Mouse (Mus musculus): ENCODE results near the gene Sik3. TPM values are rescaled to one million over a fixed set of nuclear protein-coding genes. Genes with fewer than 3 reads are reported as not detected.

The Sik3 gene
- 32.0 TPM for polyA plus RNA-seq (2012; fragmentation: generic; extraction: Trizol)
- long read RNA-seq, experiment 1, partial matches to known transcripts = 2 of 6 reads
- long read RNA-seq, experiment 1, other reads (novel, unspliced or antisense) = 4 of 6 reads
- long read RNA-seq, experiment 2, partial matches to known transcripts = 14 of 15 reads
- long read RNA-seq, experiment 2, other reads (novel, unspliced or antisense) = 1 of 15 reads

DNA sequence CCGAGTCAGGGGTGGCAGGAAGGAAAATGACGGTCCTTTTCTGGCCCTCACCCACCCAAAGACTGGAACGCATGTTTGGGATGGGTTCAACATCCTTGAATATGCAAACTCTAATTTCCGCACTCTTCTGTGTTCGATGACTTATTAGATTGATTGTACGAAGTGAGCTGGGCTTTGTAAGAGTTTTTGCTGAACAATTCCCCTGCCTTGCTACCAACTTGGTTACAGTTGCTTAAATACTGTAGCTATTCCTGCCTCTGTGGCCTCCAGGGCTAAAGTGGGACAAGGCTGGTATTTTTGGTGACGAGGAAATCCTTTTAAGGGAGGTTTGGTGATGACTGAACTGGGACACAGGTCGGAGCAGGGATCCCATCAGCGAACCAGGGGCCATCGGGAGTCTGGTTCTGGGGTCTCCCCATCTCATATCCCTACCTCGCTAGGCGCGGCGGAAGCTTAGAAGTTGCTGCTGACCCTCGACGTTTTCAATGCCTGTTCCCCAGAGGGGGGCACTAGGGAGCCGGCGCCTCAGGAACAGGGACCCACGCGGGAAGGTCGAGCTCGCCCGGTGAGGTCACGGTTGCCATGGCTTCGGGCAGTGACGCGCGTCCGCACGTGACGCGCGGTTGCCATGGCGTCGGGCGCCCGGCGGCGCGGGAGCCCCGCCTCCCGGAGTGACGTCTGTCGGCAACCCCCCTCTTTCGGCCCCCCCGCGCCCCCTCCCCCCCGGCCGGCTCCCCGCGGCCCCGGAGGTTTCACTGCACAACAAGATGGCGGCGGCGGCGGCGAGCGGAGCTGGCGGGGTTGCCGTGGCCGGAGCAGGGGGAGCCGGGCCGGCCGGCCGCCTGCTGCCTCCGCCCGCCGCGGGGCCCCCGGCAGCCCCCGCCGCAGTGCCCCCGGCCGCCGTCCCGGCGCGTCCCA, at the start of gene Sik3, which contains the start of gene Pafah1b2:
Gene Sik3 (plus strand): TSS at position 730 of the 918 bp plus-strand sequence.
Gene Pafah1b2 (minus strand): TSS at position 600 of the 918 bp plus-strand sequence.
- Histone ChIP-seq H3K79me3 (ENCODE audit: low read depth) (peaks cover 41% of the 10 kb centered on the region), H3K4me3 (ENCODE audit: insufficient read depth, poor library complexity, severe bottlenecking) (peak within 1 kb of the TSS; percentile 71), H3K27me3 (ENCODE audit: control insufficient read depth, insufficient read depth, insufficient read length) (no peaks in the 10 kb centered on the region), H3K79me2 (ENCODE audit: control insufficient read depth, insufficient read depth) (peaks cover 47% of the 10 kb centered on the region), H3ac (ENCODE audit: control insufficient read depth, insufficient read length, low read depth) (peak within 1 kb of the TSS; percentile 87), H3K36me3 (ENCODE audit: control insufficient read depth, insufficient read depth) (no peaks in the 10 kb centered on the region)
- no peak for TF ChIP-seq MYOG (IDR thresholded peaks at IDR 0.05; ENCODE audit: control insufficient read depth, extremely low read depth, insufficient read length)
- TF ChIP-seq MAX (IDR thresholded peaks at IDR 0.05) = peak; percentile 50
- peak; percentile 78 for TF ChIP-seq CTCF (IDR thresholded peaks at IDR 0.05; ENCODE audit: control insufficient read depth, insufficient read depth, insufficient read length)
- TF ChIP-seq USF1 (IDR thresholded peaks at IDR 0.05; ENCODE audit: low read depth) = peak; percentile 94

DNA sequence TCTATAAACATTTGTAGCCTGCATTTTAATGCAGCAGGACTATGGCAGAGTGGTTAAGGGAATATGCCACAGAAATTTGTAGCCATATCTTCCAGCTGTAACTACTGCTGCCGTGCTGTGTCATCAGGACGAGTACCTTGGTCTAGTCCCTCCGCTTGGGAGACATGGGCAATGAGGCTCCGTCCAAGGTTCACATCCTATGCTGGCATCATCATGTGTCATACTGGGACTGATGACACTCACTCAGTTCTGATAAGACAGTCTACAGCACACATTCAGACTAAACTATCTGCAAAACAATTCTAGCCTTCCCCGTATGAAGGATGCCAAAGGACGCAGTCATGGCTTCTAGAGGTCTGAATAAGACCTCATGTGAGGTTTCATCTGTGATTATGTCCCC, 49.0 kb upstream of the Sik3 start:
- Histone ChIP-seq H3K36me3 (ENCODE audit: control insufficient read depth, insufficient read depth) (peaks cover 70% of the 10 kb centered on the region), H3ac (ENCODE audit: control insufficient read depth, insufficient read length, low read depth) (no peak overlapping the region)

GRCm38 (mm10) chr9:45976884-45977283, 35.7 kb upstream of the Sik3 start:
- Histone ChIP-seq H3K36me3 (ENCODE audit: control insufficient read depth, insufficient read depth) (peaks cover 56% of the 10 kb centered on the region), H3K27me3 (ENCODE audit: control insufficient read depth, insufficient read depth, insufficient read length) (no peaks in the 10 kb centered on the region), H3ac (ENCODE audit: control insufficient read depth, insufficient read length, low read depth) (no peak overlapping the region), H3K79me3 (ENCODE audit: low read depth) (peaks cover 56% of the 10 kb centered on the region), H3K79me2 (ENCODE audit: control insufficient read depth, insufficient read depth) (peaks cover 63% of the 10 kb centered on the region), H3K4me3 (ENCODE audit: insufficient read depth, poor library complexity, severe bottlenecking) (no peak overlapping the region)
- TF ChIP-seq CEBPB (IDR thresholded peaks at IDR 0.05; ENCODE audit: low read depth) (no peak), MAX (IDR thresholded peaks at IDR 0.05) (no peak), CTCF (IDR thresholded peaks at IDR 0.05; ENCODE audit: control insufficient read depth, insufficient read depth, insufficient read length) (no peak), USF1 (IDR thresholded peaks at IDR 0.05; ENCODE audit: low read depth) (no peak), FOSL1 (IDR thresholded peaks at IDR 0.05; ENCODE audit: insufficient read depth, low read length, poor library complexity, severe bottlenecking) (no peak), MYOD1 (IDR thresholded peaks at IDR 0.05; ENCODE audit: control insufficient read depth, insufficient read length, low read depth) (no peak), MYOG (IDR thresholded peaks at IDR 0.05; ENCODE audit: control insufficient read depth, extremely low read depth, insufficient read length) (no peak)

More for the DNA sequence above, 49.0 kb upstream of the Sik3 start:
- no peaks in the 10 kb centered on the region for H3K27me3 ChIP-seq (ENCODE audit: control insufficient read depth, insufficient read depth, insufficient read length)
- no peak overlapping the region for H3K4me3 ChIP-seq (ENCODE audit: insufficient read depth, poor library complexity, severe bottlenecking)
- TF ChIP-seq USF1 (IDR thresholded peaks at IDR 0.05; ENCODE audit: low read depth) (no peak), MYOD1 (IDR thresholded peaks at IDR 0.05; ENCODE audit: control insufficient read depth, insufficient read length, low read depth) (no peak), MYOG (IDR thresholded peaks at IDR 0.05; ENCODE audit: control insufficient read depth, extremely low read depth, insufficient read length) (no peak), MAX (IDR thresholded peaks at IDR 0.05) (no peak), FOSL1 (IDR thresholded peaks at IDR 0.05; ENCODE audit: insufficient read depth, low read length, poor library complexity, severe bottlenecking) (no peak), CTCF (IDR thresholded peaks at IDR 0.05; ENCODE audit: control insufficient read depth, insufficient read depth, insufficient read length) (no peak), CEBPB (IDR thresholded peaks at IDR 0.05; ENCODE audit: low read depth) (no peak)
- H3K79me3 ChIP-seq (ENCODE audit: low read depth) = no peaks in the 10 kb centered on the region
- H3K79me2 ChIP-seq (ENCODE audit: control insufficient read depth, insufficient read depth) = no peaks in the 10 kb centered on the region

- Histone ChIP-seq H3K79me2 (ENCODE audit: control insufficient read depth, insufficient read depth) (peaks cover 92% of the 10 kb centered on the region), H3K79me3 (ENCODE audit: low read depth) (peaks cover 78% of the 10 kb centered on the region), H3K4me3 (ENCODE audit: insufficient read depth, poor library complexity, severe bottlenecking) (no peak overlapping the region), H3ac (ENCODE audit: control insufficient read depth, insufficient read length, low read depth) (no peak overlapping the region), H3K27me3 (ENCODE audit: control insufficient read depth, insufficient read depth, insufficient read length) (no peaks in the 10 kb centered on the region), H3K36me3 (ENCODE audit: control insufficient read depth, insufficient read depth) (peaks cover 39% of the 10 kb centered on the region)
- TF ChIP-seq CEBPB (IDR thresholded peaks at IDR 0.05; ENCODE audit: low read depth) (no peak), MYOD1 (IDR thresholded peaks at IDR 0.05; ENCODE audit: control insufficient read depth, insufficient read length, low read depth) (no peak), USF1 (IDR thresholded peaks at IDR 0.05; ENCODE audit: low read depth) (no peak), FOSL1 (IDR thresholded peaks at IDR 0.05; ENCODE audit: insufficient read depth, low read length, poor library complexity, severe bottlenecking) (no peak), MYOG (IDR thresholded peaks at IDR 0.05; ENCODE audit: control insufficient read depth, extremely low read depth, insufficient read length) (no peak), CTCF (IDR thresholded peaks at IDR 0.05; ENCODE audit: control insufficient read depth, insufficient read depth, insufficient read length) (no peak), MAX (IDR thresholded peaks at IDR 0.05) (no peak)
Measured at GRCm38 (mm10) chr9:45979778-45980177, 32.8 kb upstream of the Sik3 start.

DNA sequence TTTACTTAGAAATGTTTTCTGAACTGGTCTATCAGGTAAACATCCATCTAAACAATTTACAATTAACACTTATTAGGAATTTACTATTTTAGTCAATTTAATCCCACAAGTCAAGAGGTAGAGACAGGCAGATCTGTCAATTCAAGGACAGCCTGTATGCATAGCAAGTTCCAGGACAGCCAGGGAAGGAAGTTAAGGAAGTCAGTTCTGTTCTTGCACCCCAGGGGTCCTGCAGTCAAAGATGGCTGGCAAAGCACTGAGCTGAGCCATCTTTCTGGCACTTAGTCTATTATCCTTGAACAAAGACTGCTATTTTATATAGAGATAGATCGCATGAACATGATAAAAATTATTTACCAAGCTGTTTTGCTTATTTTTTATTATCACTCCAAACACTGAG, 32.0 kb upstream of the Sik3 start:
- TF ChIP-seq CTCF (IDR thresholded peaks at IDR 0.05; ENCODE audit: control insufficient read depth, insufficient read depth, insufficient read length) (no peak), FOSL1 (IDR thresholded peaks at IDR 0.05; ENCODE audit: insufficient read depth, low read length, poor library complexity, severe bottlenecking) (no peak), MYOG (IDR thresholded peaks at IDR 0.05; ENCODE audit: control insufficient read depth, extremely low read depth, insufficient read length) (no peak), MAX (IDR thresholded peaks at IDR 0.05) (no peak), USF1 (IDR thresholded peaks at IDR 0.05; ENCODE audit: low read depth) (no peak), MYOD1 (IDR thresholded peaks at IDR 0.05; ENCODE audit: control insufficient read depth, insufficient read length, low read depth) (no peak), CEBPB (IDR thresholded peaks at IDR 0.05; ENCODE audit: low read depth) (no peak)
- H3K36me3 ChIP-seq (ENCODE audit: control insufficient read depth, insufficient read depth) = peaks cover 31% of the 10 kb centered on the region
- peaks cover 96% of the 10 kb centered on the region for H3K79me2 ChIP-seq (ENCODE audit: control insufficient read depth, insufficient read depth)
- no peak overlapping the region for H3K4me3 ChIP-seq (ENCODE audit: insufficient read depth, poor library complexity, severe bottlenecking)
- H3K27me3 ChIP-seq (ENCODE audit: control insufficient read depth, insufficient read depth, insufficient read length) = no peaks in the 10 kb centered on the region
- H3K79me3 ChIP-seq (ENCODE audit: low read depth) = peaks cover 77% of the 10 kb centered on the region
- H3ac ChIP-seq (ENCODE audit: control insufficient read depth, insufficient read length, low read depth) = no peak overlapping the region
